Mouse (Mus musculus) lung, adult 2 months (tissue): ENCODE results near the gene Ascl1.

ENCODE experiments used
- CTCF ChIP-seq: fragments of 200-500 bp; IDR thresholded peaks from 2 replicates; pipeline ENCODE4 v1.5.1; 2011; ENCODE audit warnings: mild to moderate bottlenecking, low read length, control low read depth; ENCODE audit not compliant: insufficient read depth
- POLR2A ChIP-seq: fragments of 200-500 bp; IDR thresholded peaks from 2 replicates; pipeline ENCODE4 v1.6.1; 2011; ENCODE audit warnings: low read depth, mild to moderate bottlenecking, control low read depth, low read length, borderline replicate concordance; ENCODE audit errors: extremely low read depth

GRCm38 (mm10) chr10:87494176-87494575 is 716 bp upstream of the Ascl1 start:
- TF ChIP-seq CTCF (no peak), POLR2A (no peak)
